Mouse (Mus musculus) megakaryocyte progenitor cell, adult 5-6 weeks (primary cell): ENCODE results near the gene Psme4. TPM values are rescaled to one million over a fixed set of nuclear protein-coding genes. Genes with fewer than 3 reads are reported as not detected.
"Not testable (repeated sequence)": the region's sequence is repeated elsewhere in the genome, so short reads cannot be mapped to it uniquely, and the experiment has no call there.

Source experiments
- ATAC-seq: replicated peaks from 2 replicates; pipeline ENCODE4 v1.8.0; 2016; ENCODE audit warnings: mild to moderate bottlenecking, moderate TSS enrichment, inconsistent platforms; ENCODE audit not compliant: poor library complexity
- total RNA-seq, 2 experiments: library from RNA; stranded (forward) in 1 of 2; stranded (reverse) in 1 of 2; fragments of 157-497, 149-512 nt in 1 of 2; fragments of 200-1000 nt in 1 of 2; gene quantifications; 2 replicates each; pipeline versions ENCODE4 v1.2.3 to v1.2.4; 2015 to 2017

Gene Psme4
- 46.7 and 51.2 TPM in 2 replicates for total RNA-seq (2015)
- total RNA-seq (2017): 44.1 and 49.0 TPM in 2 replicates

DNA sequence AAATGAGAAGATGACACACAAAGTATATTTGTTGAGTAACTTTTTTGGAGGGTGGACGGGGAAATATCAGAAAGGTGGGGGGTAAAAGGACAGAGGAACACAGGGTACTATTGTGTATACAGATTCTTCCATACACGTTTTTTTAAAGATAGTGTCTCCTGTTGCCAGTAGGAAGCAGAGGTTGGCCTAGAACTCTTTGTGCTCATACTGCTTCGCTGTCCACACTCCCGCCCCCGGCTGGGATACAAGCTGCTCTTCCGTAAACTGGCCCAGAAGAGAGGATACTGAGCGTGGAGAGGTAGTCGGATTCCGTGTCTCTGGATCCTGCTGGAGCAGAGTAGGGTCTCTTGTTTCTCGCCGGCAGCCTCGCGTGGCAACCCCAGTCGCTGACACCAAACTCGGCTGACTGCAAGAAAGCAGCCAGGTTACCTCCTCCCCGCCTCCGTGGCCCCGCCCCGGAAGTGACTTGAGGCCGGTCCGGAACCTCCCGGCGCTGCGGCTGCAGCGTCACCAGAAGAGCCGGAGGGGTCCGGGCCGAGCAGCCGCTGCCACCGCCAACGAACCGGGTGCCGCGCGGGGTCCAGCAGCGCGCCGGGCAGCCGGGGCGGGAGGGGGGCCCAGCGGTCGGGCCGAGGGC is at the start of gene Psme4:
Gene Psme4 (plus strand): TSS at position 460 of the 637 bp plus-strand sequence.
- peak; percentile 89 for ATAC-seq

DNA sequence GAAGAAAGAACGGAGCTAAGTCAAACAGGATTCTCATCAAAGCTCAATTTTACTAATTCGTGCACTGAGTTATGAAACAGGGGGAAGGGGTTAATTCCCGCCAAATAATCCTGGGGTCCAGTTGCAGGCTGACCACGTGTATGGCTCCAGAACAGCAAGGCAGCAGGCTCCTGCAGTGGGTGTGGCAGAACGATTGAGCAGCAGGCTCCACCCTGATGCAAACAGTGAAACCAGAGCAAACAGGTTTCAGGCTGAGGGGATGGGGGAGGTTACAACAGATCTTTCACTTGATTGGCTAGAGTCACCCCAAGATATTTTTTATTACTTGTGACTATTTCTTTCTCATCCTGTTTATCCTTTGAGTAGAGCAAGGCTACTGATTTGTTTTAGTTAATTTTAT is 48.1 kb upstream of the Psme4 start:
- no peak for ATAC-seq

DNA sequence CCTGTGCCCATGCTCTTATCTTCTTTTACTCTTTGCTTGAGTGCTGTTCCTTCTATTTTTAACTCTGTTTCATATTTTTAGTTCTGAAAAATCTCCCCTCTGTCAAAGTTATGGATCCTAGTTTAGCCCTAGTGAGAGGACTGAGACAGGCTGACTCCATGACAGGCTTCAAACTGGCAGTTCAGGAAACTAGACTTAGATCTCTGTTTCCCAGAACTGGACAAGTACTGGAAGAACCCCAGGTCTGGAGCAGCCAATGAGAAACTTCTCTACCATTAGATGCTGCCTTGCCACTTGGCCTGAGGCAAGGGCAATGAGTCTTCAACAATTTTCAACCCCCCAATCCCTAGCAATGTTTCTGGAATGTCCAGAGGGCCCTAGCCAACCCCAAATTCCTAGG is 40.8 kb upstream of the Psme4 start:
- ATAC-seq: no peak

DNA sequence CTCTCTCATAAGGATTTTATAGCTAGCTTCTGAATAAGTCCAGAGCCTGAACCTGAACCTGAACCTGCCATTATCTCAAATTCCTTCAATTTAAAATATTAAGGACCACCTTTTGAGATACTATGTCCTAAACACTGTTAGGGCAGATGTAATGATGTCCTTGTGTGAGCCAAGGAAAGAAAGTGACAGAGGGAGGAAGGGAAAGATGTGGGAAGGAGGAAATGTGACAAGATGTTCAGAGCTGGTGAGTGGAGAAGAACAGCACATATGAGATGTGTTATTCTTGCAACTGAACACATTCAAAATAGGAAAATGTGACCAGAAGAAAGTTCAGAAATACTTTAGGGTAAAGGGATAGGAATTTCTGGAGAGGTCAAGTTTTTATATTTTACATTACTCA is 38.1 kb upstream of the Psme4 start:
- no peak for ATAC-seq

DNA sequence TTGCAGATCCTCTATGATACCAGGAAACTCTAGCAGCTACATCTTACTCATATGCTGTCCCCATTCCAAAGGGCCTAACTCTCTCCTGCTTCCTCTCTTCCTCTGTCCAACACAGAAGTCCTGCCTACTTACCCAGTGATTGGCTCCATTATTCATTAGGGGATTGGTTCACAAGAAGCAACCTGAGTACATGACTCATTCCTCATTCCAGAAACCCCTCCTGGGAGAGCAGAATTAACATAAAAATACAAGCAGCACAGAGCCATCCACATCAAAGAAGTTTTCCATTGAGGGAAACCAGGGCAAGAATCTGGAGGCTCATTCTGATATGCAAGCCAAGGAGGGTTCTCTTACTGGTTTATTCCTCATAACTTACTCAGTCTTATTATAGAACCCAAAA is 27.5 kb upstream of the Psme4 start:
- ATAC-seq: no peak

DNA sequence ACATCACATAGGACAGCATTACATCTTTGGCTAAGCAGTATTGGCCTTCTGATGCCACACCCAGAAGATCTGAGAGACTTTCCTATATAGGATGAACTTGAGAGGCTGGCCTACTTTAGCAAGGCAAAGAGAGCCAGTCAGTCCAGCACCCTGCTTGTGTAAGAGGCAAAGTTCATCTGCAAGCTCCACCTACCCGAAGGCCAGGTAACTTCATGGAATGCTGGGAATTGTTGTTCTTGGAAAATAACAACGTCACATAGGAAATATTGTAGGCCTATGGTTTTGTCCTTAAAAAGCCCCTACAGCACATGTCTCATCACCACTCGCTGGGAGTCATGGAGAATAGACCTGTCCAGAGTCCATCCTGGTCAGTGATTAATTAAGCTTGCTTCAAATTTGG is 22.6 kb upstream of the Psme4 start:
- ATAC-seq: no peak

DNA sequence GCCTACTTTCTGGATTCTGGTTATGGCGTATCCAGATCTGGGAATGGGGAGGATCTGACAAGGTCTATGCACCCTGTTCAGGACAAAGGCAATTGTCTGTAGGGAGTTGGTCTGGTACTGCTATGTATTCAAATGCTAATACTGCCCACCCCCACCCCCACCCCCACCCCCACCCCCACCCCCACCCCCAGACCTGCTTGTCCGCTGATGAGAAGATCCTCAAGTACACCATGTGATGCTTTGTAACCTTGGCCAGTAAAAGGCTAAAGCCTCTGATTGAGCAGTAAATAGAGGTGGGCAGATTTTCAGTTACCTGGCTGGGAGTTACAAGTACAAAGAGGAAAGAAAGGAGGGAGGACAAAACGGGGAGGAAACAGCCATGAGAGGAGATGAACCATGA is 21.9 kb upstream of the Psme4 start:
- ATAC-seq: no peak

DNA sequence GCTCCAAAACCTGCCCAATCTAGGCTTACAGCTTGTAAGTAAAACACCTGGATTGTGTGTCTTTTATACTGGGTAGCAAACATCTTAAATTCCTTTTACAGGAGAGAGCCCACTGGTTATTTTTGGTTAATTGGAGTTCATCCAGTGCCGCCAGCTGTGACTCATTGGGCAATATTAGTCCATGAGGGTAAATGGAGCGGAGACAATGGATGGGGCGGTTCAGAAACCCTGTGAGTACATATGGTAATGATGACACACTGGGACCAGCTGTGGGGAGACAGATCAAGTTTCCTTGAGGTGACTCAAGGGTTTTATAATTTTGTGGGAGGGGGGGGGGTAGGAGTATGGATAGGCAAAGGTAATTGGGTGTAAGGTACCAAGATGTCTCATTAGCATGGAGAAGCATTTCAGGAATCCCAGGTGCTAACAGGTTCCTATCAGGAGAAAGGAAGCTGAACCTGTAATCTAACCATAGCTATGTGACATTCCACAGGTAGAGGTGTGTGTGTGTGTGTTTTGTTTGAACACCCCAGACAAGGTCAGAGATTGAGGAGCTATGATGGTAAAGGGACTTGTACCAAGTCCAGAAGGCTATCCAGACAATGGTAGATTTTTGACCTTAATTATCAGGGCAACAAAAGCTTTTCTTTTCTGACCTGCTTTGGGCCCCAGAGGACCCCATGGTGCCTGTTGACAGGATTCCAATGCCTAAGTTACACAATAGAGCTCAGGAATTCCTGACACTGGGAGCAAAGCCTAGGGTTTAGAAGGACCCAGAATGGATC is 21.3 kb upstream of the Psme4 start:
- no peak for ATAC-seq

DNA sequence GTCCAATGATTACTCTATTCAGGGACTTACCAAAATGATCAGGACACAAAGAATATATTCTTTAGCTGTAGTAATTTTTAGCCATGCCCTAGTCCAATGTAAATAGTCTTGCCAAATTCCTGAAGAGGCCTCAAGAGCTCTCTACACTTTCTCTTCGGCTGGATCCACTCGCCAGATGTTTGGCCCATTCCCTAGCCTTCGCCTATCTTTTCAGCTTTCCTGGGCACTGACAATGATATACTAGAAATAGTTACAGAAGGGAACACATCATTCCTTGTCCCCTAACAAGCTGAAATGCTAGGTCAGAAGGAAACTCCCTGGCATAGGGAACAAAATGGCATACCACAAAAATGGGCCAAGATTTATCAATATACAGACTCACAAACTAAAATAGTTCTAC is 18.6 kb upstream of the Psme4 start:
- ATAC-seq: no peak

DNA sequence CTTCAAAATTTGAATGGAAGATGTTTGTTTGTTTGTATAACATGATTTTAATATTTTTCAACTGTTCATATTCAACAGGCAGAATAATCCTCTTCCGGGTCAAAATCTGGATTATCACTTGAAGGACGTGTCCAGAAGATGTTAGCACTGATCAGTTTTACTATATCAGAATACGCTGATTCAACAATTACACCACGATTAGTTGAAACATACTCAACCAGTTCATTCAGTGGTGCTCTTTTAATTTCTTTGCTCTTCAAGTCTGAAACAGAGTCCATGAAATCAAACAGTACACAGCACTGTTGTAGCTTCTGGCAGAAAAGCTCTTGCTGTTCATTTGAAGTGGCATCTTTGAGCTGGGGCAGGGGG is 17.1 kb upstream of the Psme4 start:
- not testable (repeated sequence) for ATAC-seq

DNA sequence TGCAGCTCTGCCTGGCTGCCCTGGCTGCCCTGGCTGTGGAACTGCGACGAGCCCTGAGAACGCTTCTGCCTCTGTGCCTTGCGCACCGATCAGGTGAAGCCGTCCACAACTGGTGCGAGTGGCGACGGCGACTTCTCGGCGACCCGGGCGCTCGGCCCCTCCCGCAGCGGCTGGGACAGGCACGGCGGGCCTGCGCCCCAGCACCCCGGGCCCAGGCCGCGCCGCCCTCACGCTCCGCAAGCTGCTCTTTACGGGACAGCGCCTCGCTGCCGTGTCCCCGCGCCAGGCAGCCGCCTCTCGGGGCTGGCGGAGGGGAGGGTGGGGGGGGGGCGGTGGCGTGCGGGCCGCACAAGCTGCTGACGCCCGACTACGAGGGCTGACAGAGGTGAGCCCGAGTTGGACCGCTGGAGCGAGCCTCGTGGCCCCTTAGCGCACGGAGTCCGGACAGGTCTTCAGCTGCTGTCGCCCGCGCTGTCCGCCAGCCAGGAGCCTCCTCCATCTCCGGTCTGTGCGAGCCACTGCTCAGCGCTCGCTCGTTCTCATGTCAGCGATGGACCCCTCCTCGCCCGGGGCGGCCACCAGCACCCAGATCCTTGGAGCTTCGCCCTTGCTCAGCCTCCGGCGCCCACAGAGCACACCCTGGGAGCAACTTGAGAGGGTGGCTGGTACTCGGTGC is 16.5 kb upstream of the Psme4 start:
- peak; percentile 60 for ATAC-seq

DNA sequence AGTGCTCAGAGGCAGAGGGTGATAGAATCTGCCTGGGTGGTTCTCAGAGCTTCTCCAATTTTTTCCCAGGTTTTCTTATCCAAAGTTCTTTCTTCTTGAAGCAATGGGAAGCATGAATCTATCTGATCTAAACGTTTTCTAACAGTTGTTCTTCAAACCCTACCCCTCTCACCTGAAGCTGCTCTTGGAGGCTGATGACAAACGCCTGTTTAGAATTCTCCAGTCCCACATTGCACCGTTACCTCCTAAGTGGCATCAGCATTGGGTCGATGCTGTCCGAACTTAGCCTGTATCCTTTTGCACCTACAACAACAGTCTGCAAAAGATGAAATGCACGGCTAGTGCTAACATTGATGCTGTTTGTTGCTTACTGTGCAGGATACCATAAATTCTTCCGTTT is 10.1 kb upstream of the Psme4 start:
- no peak for ATAC-seq

DNA sequence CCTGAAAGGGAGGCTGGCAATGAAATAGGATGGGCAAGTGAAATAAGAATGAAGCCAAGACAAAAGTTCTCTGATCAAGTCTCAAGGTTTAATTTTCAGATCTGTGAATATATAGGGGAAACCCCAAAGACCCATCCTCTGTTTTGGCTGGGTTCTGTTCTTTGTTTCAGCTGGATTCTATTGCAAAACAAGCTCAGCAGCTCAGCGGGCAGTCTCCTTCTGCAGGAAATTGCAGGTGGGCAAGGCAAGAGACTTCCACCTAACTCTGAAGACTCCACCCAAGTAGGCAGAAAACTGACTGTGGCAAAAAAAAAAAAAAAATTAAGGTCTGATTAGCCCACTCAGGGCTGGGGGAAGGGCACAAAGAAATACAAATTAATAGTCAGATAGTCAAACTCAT is 9.6 kb upstream of the Psme4 start:
- no peak for ATAC-seq

DNA sequence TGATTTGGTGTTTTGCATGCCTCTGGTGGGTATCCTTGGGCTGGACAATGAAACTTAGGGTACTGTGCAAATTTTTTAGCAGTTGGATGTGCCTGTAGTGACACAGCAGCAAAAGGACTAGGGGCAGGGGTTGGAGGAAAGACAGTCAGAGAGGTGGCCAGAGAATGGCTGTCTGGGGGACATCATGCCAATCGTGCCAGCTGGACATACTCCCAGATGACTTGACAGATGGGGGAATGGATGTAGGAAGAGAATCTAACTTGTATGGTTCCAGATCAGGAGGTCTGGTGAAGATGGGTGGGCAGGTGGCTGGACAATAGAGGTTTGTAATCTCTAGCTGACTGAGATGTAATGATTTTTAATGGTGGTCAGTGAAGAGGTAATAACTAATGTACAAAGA is 6.5 kb upstream of the Psme4 start:
- no peak for ATAC-seq

DNA sequence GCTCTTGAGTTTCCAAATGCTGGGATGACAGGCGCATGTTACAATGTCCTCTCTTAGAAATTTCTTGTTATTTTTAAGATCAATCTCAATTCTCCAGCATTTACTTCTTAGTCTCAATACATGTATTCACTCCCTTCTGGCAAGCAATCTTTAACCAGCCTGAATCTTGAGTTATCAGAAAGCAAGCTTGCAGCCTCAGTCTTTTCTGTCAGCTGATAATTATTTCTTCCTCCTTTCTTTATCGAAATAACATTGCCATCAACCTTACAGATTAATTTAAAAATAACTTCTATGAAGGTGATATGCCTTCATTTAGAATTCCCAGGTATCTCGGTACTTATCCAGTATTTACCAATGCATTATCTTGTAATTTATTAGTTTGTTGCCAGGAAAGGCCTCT is 709 bp upstream of the Psme4 start:
- no peak for ATAC-seq

DNA sequence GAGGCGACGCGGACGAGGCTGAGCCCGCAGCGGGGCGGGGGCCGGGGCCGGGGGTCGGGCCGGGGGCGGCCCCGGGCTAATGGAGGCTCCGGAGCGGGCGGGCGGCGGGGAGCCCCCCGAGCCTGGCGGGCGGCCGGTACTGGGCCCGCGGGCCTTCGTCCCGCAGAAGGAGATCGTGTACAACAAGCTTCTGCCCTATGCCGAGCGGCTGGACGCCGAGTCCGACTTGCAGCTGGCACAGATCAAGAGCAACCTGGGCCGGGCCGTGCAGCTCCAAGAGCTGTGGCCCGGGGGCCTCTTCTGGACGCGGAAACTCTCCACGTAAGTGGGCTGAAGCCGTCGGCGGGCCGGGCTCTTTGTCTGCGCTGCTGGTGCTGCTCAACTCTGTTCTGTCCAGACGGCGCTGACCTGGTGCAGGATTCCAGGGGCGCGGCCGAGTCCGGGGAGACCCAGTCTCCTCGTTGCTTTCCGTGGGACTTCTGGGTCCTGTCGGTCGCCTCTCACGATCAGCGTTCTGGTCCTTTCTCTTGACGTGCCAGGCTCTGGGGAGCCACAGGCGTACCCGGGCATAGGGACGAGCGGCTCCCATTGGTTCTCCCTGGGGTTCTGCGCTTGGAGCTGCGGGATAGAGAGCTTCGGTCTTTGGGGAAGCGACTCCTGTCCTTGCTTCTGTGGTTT is 517 bp downstream of the Psme4 start:
- peak; percentile 59 for ATAC-seq

DNA sequence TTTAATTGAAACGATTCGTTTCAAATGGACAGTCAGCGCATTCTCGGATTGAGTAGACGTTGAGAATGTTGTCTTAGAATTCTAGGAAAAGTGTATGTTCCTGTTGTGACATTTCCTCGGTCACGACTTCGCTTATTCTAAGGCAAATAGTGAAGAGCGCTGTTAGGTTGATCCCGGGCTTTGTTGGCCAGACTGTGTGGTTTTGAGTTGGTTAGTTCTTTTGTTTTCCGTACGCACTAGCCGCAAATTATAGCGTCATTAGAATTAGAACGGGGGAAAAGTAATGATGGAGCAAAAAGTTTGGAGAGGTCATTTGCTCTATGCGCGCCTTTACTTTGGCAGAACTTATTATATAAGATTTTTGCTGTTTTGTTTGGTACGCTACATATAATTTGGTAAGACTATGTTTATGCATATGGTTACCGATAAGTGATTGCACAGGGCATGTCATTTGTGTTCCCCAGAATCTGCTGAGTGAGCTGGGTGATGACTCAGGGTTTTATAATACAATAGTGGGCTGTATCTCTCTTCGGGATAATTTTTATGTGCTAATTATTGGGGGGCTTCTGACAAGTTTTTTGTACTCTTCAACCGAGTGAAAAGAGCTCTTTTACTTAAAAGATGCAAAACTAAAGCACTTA is 1.4 kb downstream of the Psme4 start:
- ATAC-seq: peak; percentile 41

DNA sequence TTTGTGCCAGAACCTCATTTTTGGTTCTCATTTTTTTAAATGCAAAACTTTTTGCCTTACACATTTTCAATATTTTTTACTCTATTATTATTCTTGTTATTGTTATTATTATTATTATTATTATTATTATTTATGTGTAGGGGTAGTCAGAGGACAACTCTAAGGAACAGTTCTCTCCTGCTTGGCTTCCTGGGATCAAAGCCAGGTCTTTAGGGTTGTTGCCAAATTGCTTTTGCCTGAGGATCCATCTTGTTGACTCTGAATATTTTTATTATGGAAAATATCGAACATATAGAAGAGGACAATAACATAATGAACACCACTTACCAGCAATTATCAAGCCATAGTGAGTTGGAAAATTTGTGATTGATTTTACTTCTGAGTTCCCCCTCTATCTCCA is 3.1 kb downstream of the Psme4 start:
- ATAC-seq: no peak

DNA sequence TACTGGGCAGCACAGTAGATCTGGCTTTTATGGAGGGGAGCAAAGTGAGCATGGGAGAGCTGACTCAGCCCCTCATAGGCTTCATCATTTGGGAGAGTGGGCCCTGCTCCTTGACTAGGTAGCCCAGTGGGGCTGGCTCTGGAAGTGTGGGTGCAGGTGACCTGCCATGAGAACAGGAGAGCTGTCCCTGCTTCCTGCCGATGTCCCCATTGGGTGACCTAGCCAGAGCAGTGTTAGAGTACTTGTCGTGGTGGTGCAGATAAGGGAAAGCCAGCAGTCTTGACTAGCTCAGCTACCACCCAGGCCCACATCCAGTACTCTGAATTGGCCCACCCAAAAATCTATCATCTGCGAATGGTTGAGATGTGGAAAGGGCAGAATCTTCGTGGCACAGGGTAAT is 6.0 kb downstream of the Psme4 start:
- ATAC-seq: peak; percentile 48

DNA sequence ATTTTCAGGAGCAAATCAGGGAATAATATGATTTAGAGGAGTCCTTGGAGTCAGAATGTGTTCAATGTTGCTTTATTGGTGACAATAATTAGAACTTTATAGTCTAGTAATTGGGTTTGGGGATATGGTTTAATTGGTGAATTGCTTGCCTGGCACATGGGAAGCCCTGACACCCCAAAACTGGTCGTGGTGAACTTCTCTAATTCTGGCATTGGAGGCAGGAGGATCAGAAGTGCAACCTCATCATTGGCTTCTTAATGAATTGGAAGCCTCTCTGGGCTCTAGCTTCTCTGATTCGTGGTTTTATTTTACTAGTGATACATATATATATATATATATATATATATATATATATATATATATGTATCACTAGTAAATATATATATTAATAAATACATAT is 9.4 kb downstream of the Psme4 start:
- ATAC-seq: 0 out of 2 replicates have a peak, but pooled peaks have one; percentile 42

DNA sequence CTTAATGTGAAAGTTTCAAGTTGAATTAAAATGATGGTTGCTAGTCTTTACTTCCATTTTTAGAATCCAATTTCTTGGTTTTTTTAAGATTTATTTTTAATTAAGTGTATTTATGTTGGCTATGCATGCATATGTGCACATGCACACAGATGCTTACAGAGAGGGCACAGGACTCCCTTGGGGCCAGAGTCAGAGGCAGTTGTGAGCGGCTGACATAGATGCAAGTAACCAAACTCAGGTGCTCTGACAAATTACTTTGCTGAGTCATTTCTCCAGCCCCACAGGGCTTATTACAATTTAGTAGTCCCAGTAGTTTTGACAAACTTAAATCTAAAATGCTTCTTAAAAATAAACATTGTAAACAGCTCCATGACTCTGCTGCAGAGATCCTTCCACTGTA is 10.1 kb downstream of the Psme4 start:
- ATAC-seq: no peak
